Mouse (Mus musculus) embryonic facial prominence, embryonic 13.5 days (tissue): ENCODE data around the gene Plcd3. TPM values are rescaled to one million over a fixed set of nuclear protein-coding genes. Genes with fewer than 3 reads are reported as not detected.
A peak's percentile ranks its signal among the peaks of the same experiment; 100 is the strongest.

Experiments
- ATAC-seq: fragments of 200-750 bp; cut with Nextera tagmentation; 2 replicates; pipeline ENCODE4 v1.8.0; 2017; ENCODE audit warnings: low read depth; ENCODE audit not compliant: insufficient number of reproducible peaks, insufficient read depth, low FRiP score, low TSS enrichment
- H3K27ac ChIP-seq: fragments of 300-500 bp; sonication (generic); 2 replicates; pipeline ENCODE4 v1.5.1; 2015; ENCODE audit warnings: moderate library complexity, mild to moderate bottlenecking, inconsistent platforms
- H3K27me3 ChIP-seq: fragments of 300-500 bp; sonication (generic); 2 replicates; pipeline ENCODE4 v1.6.1; 2015; ENCODE audit warnings: mild to moderate bottlenecking, inconsistent platforms
- H3K36me3 ChIP-seq: fragments of 300-500 bp; sonication (generic); 2 replicates; pipeline ENCODE4 v1.6.1; 2015; ENCODE audit warnings: mild to moderate bottlenecking, inconsistent platforms
- H3K4me1 ChIP-seq: fragments of 300-500 bp; sonication (generic); 2 replicates; pipeline ENCODE4 v1.6.1; 2015; ENCODE audit warnings: inconsistent platforms
- H3K4me2 ChIP-seq: fragments of 300-500 bp; sonication (generic); 2 replicates; pipeline ENCODE4 v1.6.1; 2015; ENCODE audit warnings: moderate library complexity, mild to moderate bottlenecking, inconsistent platforms
- H3K4me3 ChIP-seq: fragments of 300-500 bp; sonication (generic); 2 replicates; pipeline ENCODE4 v1.5.1; 2015; ENCODE audit warnings: mild to moderate bottlenecking, inconsistent platforms
- H3K9ac ChIP-seq: fragments of 300-500 bp; sonication (generic); 2 replicates; pipeline ENCODE4 v1.6.1; 2015; ENCODE audit warnings: mild to moderate bottlenecking, inconsistent platforms
- H3K9me3 ChIP-seq: fragments of 300-500 bp; sonication (generic); 2 replicates; pipeline ENCODE4 v1.6.1; 2016; ENCODE audit warnings: inconsistent platforms
- WGBS: fragments of 180-500 bp; shearing (Covaris S2); methylation state at CpG from one replicate; pipeline ENCODE4 v1.1.7; 2015; ENCODE audit warnings: mixed read lengths; 5-methylcytosine and 5-hydroxymethylcytosine counted together
- polyA plus RNA-seq: library from polyadenylated mRNA; unstranded; fragments of >200 nt; fragmentation: Nextera tagmentation; extraction: Ambion mirVana; gene quantifications from 2 replicates; pipeline ENCODE4 v1.2.1, GENCODE M21; 2015

Plcd3 gene
- polyA plus RNA-seq, 1 experiment from 2014 or later, result 7.2 TPM

GRCm38 (mm10) chr11:103116008-103116818, 14.8 kb upstream of the Plcd3 start, which contains the start of gene Hexim1:
Gene Hexim1, plus strand, starts transcription at chr11:103116231.
- Histone ChIP-seq H3K27me3 (peaks cover 10% of the 10 kb centered on the region), H3K4me1 (peaks cover 36% of the 10 kb centered on the region)
- peak; percentile 93 for ATAC-seq

GRCm38 (mm10) chr11:103115163-103116007, 13.9 kb upstream of the Plcd3 start:
- WGBS, result 2% methylated on average over 34 of the region's 34 CpGs
- Histone ChIP-seq H3K27me3 (peaks cover 10% of the 10 kb centered on the region), H3K27ac (peak overlapping the region; percentile 93), H3K36me3 (no peaks in the 10 kb centered on the region), H3K4me3 (peak overlapping the region; percentile 72), H3K9ac (peak overlapping the region; percentile 81), H3K9me3 (no peaks in the 10 kb centered on the region), H3K4me1 (peaks cover 38% of the 10 kb centered on the region), H3K4me2 (peak overlapping the region; percentile 90)
- peak; percentile 48; the same call in 1 of the 2 replicates for ATAC-seq

More at GRCm38 (mm10) chr11:103116008-103116818, 14.8 kb upstream of the Plcd3 start, which contains the start of gene Hexim1:
- peak within 1 kb of the TSS; percentile 93 for H3K27ac ChIP-seq
- peak within 1 kb of the TSS; percentile 72 for H3K4me3 ChIP-seq
- no peaks in the 10 kb centered on the region for H3K9me3 ChIP-seq
- H3K36me3 ChIP-seq, result no peaks in the 10 kb centered on the region
- peak within 1 kb of the TSS; percentile 90 for H3K4me2 ChIP-seq
- peak within 1 kb of the TSS; percentile 83 for H3K9ac ChIP-seq
- under 1% methylated on average over 53 of the region's 53 CpGs for WGBS

- WGBS, result 84% methylated on average over 11 of the region's 11 CpGs
- Histone ChIP-seq H3K4me3 (peak overlapping the region; percentile 72), H3K9me3 (no peaks in the 10 kb centered on the region), H3K27ac (peak overlapping the region; percentile 93), H3K27me3 (peaks cover 10% of the 10 kb centered on the region), H3K4me2 (peak overlapping the region; percentile 90), H3K9ac (peak overlapping the region; percentile 81), H3K36me3 (no peaks in the 10 kb centered on the region), H3K4me1 (peaks cover 38% of the 10 kb centered on the region)
- no peak for ATAC-seq
Observed at GRCm38 (mm10) chr11:103114270-103114943, 12.9 kb upstream of the Plcd3 start.

- H3K4me2 ChIP-seq, result no peak overlapping the region
- no peaks in the 10 kb centered on the region for H3K9me3 ChIP-seq
- peaks cover 10% of the 10 kb centered on the region for H3K27me3 ChIP-seq
- peaks cover 35% of the 10 kb centered on the region for H3K4me1 ChIP-seq
- H3K4me3 ChIP-seq, result no peak overlapping the region
- 48% methylated on average over 4 of the region's 4 CpGs for WGBS
- ATAC-seq, result no peak
- 0 out of 2 replicates have a peak overlapping the region, but pooled peaks have one; percentile 17 for H3K27ac ChIP-seq
- no peaks in the 10 kb centered on the region for H3K36me3 ChIP-seq
- H3K9ac ChIP-seq, result no peak overlapping the region
Observed at GRCm38 (mm10) chr11:103113771-103114170, 12.3 kb upstream of the Plcd3 start.

DNA sequence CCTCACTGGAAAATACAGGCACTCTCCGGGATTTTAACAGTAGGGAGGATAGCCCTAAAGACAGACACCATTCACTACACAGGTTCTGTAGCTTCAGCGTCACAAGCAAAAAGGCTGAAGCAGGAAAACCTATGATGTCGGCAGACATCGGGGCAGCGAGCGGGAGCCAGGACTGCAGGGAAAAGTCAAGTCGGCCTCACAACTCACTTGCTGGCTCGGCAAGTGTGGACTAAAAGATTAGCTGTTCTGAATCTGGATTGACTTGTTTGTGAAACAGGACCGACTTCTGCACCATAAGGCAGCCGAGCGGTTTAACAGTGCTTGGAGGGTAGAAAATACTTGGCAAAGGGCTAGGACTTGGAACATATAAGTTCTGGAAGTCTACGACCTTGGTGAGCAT, 11.5 kb upstream of the Plcd3 start:
- peaks cover 29% of the 10 kb centered on the region for H3K4me1 ChIP-seq
- no peaks in the 10 kb centered on the region for H3K36me3 ChIP-seq
- peak overlapping the region; percentile 77 for H3K4me2 ChIP-seq
- H3K9me3 ChIP-seq, result no peaks in the 10 kb centered on the region
- H3K9ac ChIP-seq, result peak overlapping the region; percentile 71; the same call in 1 of the 2 replicates
- no peak overlapping the region for H3K4me3 ChIP-seq
- H3K27ac ChIP-seq, result peak overlapping the region; percentile 69; the same call in 1 of the 2 replicates
- 34% methylated on average over 12 of the region's 12 CpGs for WGBS
- H3K27me3 ChIP-seq, result peaks cover 10% of the 10 kb centered on the region
- ATAC-seq, result no peak

- H3K27me3 ChIP-seq, result peaks cover 10% of the 10 kb centered on the region
- H3K4me2 ChIP-seq, result peak overlapping the region; percentile 77
- H3K4me3 ChIP-seq, result peak overlapping the region; percentile 44
- no peak for ATAC-seq
- H3K9ac ChIP-seq, result peak overlapping the region; percentile 71
- H3K27ac ChIP-seq, result peak overlapping the region; percentile 69
- H3K4me1 ChIP-seq, result peaks cover 29% of the 10 kb centered on the region
- 17% methylated on average over 9 of the region's 9 CpGs for WGBS
- no peaks in the 10 kb centered on the region for H3K9me3 ChIP-seq
- H3K36me3 ChIP-seq, result no peaks in the 10 kb centered on the region
Observed at GRCm38 (mm10) chr11:103112552-103112912, 11.1 kb upstream of the Plcd3 start.

DNA sequence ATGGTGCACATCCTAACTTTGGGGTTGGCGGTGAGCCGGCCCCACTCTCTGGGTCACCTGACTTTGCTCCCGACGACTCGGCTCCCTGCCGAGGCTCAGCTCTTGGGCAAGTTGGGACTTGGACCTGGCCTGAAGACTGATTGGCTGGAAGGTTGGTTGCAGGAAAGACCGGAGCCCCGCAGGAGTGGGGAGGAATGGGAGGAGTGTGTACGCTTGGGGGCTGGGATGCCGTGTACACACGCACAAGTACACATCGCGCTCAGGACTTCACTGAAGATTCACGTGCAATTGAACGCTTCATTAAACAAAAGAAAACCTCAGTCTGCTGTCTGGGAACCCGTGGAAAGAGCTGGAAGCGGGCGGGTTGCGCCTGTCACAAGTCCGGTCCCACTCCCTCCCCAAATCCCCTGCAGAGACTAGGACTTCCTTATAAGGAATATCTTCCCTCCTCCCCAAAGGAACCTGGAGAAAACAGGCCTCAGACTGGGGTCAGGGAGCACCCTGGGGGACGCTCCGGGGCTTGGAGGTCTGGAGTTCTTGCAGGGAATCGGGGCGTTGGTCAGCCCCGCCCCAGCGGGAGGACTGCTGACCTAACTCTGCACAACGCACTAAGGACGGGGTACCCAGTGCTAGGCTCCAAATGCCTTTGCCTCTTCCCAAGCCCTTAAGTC, 10.6 kb upstream of the Plcd3 start:
- peak overlapping the region; percentile 44 for H3K4me3 ChIP-seq
- peak overlapping the region; percentile 71 for H3K9ac ChIP-seq
- no peaks in the 10 kb centered on the region for H3K36me3 ChIP-seq
- no peaks in the 10 kb centered on the region for H3K9me3 ChIP-seq
- peaks cover 29% of the 10 kb centered on the region for H3K4me1 ChIP-seq
- peaks cover 10% of the 10 kb centered on the region for H3K27me3 ChIP-seq
- peak overlapping the region; percentile 69 for H3K27ac ChIP-seq
- WGBS, result under 1% methylated on average over 28 of the region's 28 CpGs
- H3K4me2 ChIP-seq, result peak overlapping the region; percentile 77
- no peak for ATAC-seq

GRCm38 (mm10) chr11:103111301-103111700, 9.8 kb upstream of the Plcd3 start:
- Histone ChIP-seq H3K9me3 (no peaks in the 10 kb centered on the region), H3K4me2 (peak overlapping the region; percentile 77), H3K4me3 (peak overlapping the region; percentile 44), H3K9ac (peak overlapping the region; percentile 71), H3K36me3 (no peaks in the 10 kb centered on the region), H3K27me3 (peaks cover 10% of the 10 kb centered on the region), H3K4me1 (peaks cover 29% of the 10 kb centered on the region), H3K27ac (peak overlapping the region; percentile 69; the same call in 1 of the 2 replicates)
- 23% methylated on average over 10 of the region's 10 CpGs for WGBS
- ATAC-seq, result no peak

- Histone ChIP-seq H3K4me3 (no peak overlapping the region), H3K9me3 (no peaks in the 10 kb centered on the region), H3K27me3 (peaks cover 29% of the 10 kb centered on the region), H3K27ac (no peak overlapping the region), H3K36me3 (no peaks in the 10 kb centered on the region), H3K4me2 (no peak overlapping the region), H3K9ac (no peak overlapping the region), H3K4me1 (peaks cover 19% of the 10 kb centered on the region)
- WGBS, result 57% methylated on average over 4 of the region's 4 CpGs
- no peak for ATAC-seq
Observed at GRCm38 (mm10) chr11:103106386-103106785, 4.9 kb upstream of the Plcd3 start.

GRCm38 (mm10) chr11:103105810-103106209, 4.4 kb upstream of the Plcd3 start:
- Histone ChIP-seq H3K9me3 (no peaks in the 10 kb centered on the region), H3K9ac (0 out of 2 replicates have a peak overlapping the region, but pooled peaks have one; percentile 21), H3K4me2 (no peak overlapping the region), H3K4me1 (peaks cover 19% of the 10 kb centered on the region), H3K36me3 (no peaks in the 10 kb centered on the region), H3K27me3 (peaks cover 35% of the 10 kb centered on the region), H3K4me3 (no peak overlapping the region), H3K27ac (no peak overlapping the region)
- WGBS, result 85% methylated on average over 6 of the region's 6 CpGs
- ATAC-seq, result no peak
